Mouse (Mus musculus) stomach, embryonic 14.5 days (tissue): ENCODE measurements around the gene Cog5. TPM values are rescaled to one million over a fixed set of nuclear protein-coding genes. Genes with fewer than 3 reads are reported as not detected.

Experiments used
- ATAC-seq: fragments of 200-750 bp; cut with Nextera tagmentation; 2 replicates; pipeline ENCODE4 v1.8.0; 2017; ENCODE audit warnings: low read depth, moderate TSS enrichment; ENCODE audit not compliant: insufficient number of reproducible peaks, insufficient read depth, low FRiP score
- H3K27ac ChIP-seq: fragments of 300-500 bp; sonication (generic); 2 replicates; pipeline ENCODE4 v1.5.1; 2014; ENCODE audit warnings: mild to moderate bottlenecking, low read length, moderate library complexity, mixed read lengths
- H3K27me3 ChIP-seq: fragments of 300-500 bp; sonication (generic); 2 replicates; pipeline ENCODE4 v1.6.1; 2014; ENCODE audit warnings: low read length, control low read depth, mixed read lengths; ENCODE audit not compliant: control insufficient read depth, insufficient read depth
- H3K36me3 ChIP-seq: fragments of 300-500 bp; sonication (generic); 2 replicates; pipeline ENCODE4 v1.6.1; 2014; ENCODE audit warnings: mild to moderate bottlenecking, control low read depth, low read length, moderate library complexity, mixed read lengths; ENCODE audit not compliant: control insufficient read depth, insufficient read depth
- H3K4me1 ChIP-seq: fragments of 300-500 bp; sonication (generic); 2 replicates; pipeline ENCODE4 v1.6.1; 2014; ENCODE audit warnings: low read length, control low read depth, mixed read lengths; ENCODE audit not compliant: control insufficient read depth, insufficient read depth
- H3K4me2 ChIP-seq: fragments of 300-500 bp; sonication (generic); replicated peaks from 2 replicates; pipeline ENCODE4 v1.6.1; 2014; ENCODE audit warnings: low read depth, low read length, control low read depth
- H3K4me3 ChIP-seq: fragments of 300-500 bp; sonication (generic); 2 replicates; pipeline ENCODE4 v1.5.1; 2014; ENCODE audit warnings: low read depth, low read length, control low read depth
- H3K9ac ChIP-seq: fragments of 300-500 bp; sonication (generic); replicated peaks from 2 replicates; pipeline ENCODE4 v1.6.1; 2014; ENCODE audit warnings: low read depth, mild to moderate bottlenecking, control low read depth, low read length, moderate library complexity, mixed read lengths
- H3K9me3 ChIP-seq: fragments of 300-500 bp; sonication (generic); 2 replicates; pipeline ENCODE4 v1.6.1; 2016; ENCODE audit warnings: low read depth, low read length, control low read depth; ENCODE audit not compliant: control insufficient read depth
- WGBS: fragments of 180-500 bp; shearing (Covaris S2); extraction: QIAGEN DNeasy Blood & Tissue Kit; methylation state at CpG from one replicate; pipeline ENCODE4 v1.1.7; 2014; 5-methylcytosine and 5-hydroxymethylcytosine counted together
- polyA plus RNA-seq: library from polyadenylated mRNA; unstranded; fragments of >200 nt; fragmentation: Nextera tagmentation; extraction: Ambion mirVana; gene quantifications from 2 replicates; pipeline ENCODE4 v1.2.1, GENCODE M21; 2014

The Cog5 gene
- polyA plus RNA-seq, 1 experiment from 2014 or later = 41.6 TPM

DNA sequence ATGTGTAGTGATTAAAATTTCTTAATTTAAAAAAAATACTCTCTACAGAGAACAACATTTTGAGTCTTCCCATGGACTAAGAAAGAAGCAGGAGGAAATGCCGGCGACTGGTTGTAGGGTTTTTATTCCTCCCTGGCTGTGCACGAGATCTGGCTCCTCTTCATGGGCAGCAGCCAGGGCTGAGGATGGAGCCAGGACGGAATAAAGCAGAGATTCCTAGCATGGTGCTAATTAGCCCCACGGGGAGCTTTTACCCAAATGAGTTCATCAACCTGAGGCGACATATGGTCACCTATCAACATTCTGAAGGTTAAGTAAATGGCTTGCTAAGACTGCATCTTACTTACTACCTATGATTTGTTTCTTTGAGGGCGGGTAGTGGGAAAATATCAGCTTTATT lies 328.6 kb downstream of the Cog5 start:
- H3K4me2 ChIP-seq = no peak overlapping the region
- H3K4me3 ChIP-seq = no peak overlapping the region
- H3K27ac ChIP-seq = no peak overlapping the region
- no peaks in the 10 kb centered on the region for H3K27me3 ChIP-seq
- H3K36me3 ChIP-seq = no peaks in the 10 kb centered on the region
- no peaks in the 10 kb centered on the region for H3K4me1 ChIP-seq
- no peak for ATAC-seq
- no peak overlapping the region for H3K9ac ChIP-seq
- no peaks in the 10 kb centered on the region for H3K9me3 ChIP-seq
- WGBS = 61% methylated on average over 7 of the region's 7 CpGs

DNA sequence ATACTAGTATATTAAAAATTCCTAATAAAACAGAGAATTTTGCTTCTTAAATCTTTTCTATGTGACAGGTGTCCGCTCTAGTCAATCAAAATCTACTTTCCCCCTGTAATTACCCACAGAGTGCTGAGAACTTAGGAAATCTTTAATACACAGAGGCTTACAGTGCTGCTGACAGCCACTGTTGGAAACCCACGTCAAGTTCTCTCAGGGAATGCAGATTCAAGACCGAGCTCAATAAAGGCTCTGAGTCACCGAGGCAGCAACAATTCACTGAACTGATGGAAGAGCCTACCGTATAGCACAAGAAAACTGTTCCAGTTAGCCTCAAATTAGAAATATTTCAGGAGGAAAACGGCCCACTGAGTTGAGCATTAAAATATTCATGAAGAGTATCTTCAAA lies 329.1 kb downstream of the Cog5 start:
- no peak overlapping the region for H3K9ac ChIP-seq
- H3K4me2 ChIP-seq = no peak overlapping the region
- H3K4me1 ChIP-seq = no peaks in the 10 kb centered on the region
- H3K27me3 ChIP-seq = no peaks in the 10 kb centered on the region
- H3K9me3 ChIP-seq = no peaks in the 10 kb centered on the region
- no peak overlapping the region for H3K27ac ChIP-seq
- 81% methylated on average over 6 of the region's 6 CpGs for WGBS
- no peak overlapping the region for H3K4me3 ChIP-seq
- no peak for ATAC-seq
- H3K36me3 ChIP-seq = no peaks in the 10 kb centered on the region

DNA sequence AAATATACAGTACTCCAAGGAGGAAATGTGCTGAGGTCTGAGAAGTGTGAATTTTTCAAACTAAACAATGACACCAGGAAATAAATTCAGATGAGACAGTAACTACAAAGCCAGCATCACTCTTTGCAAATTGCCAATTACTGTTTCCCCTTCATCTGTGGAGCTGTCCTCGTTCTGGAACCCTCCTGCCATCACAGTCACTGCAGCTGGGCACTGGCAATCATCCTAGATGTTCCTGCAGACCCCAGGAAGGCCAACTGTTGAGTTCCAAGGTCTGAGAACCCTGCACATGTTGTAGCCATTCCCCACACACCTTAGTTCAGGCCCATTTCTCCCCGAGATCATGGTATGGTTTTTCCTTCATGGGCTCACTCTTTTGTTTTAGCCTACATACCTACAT lies 329.5 kb downstream of the Cog5 start:
- H3K27me3 ChIP-seq = no peaks in the 10 kb centered on the region
- H3K36me3 ChIP-seq = no peaks in the 10 kb centered on the region
- H3K4me1 ChIP-seq = no peaks in the 10 kb centered on the region
- H3K9ac ChIP-seq = no peak overlapping the region
- H3K4me2 ChIP-seq = no peak overlapping the region
- H3K4me3 ChIP-seq = no peak overlapping the region
- ATAC-seq = no peak
- no peaks in the 10 kb centered on the region for H3K9me3 ChIP-seq
- no peak overlapping the region for H3K27ac ChIP-seq
- WGBS = 43% methylated on average over 2 of the region's 2 CpGs

DNA sequence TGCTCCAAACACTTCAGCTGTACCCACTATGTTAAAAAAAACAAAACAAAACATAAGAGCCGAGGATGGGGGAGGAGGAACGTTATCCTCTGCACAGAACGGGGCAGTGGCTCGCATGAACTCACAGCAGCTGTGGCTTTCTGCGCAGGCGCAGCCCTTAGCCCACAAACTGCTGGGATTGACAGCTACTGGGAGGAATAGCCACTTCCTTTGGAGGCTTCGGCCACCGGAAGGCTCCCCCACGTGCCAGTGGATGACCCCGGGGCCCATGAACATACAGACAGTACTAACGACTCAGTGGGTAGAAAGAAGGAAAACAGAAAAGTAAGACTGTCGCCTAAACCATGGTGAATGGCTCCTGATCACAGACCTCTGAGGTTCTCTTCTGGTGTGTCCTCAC lies 330.0 kb downstream of the Cog5 start:
- 61% methylated on average over 12 of the region's 12 CpGs for WGBS
- Histone ChIP-seq H3K9me3 (no peaks in the 10 kb centered on the region), H3K4me1 (no peaks in the 10 kb centered on the region), H3K4me3 (no peak overlapping the region), H3K9ac (no peak overlapping the region), H3K36me3 (no peaks in the 10 kb centered on the region), H3K4me2 (no peak overlapping the region), H3K27ac (no peak overlapping the region), H3K27me3 (no peaks in the 10 kb centered on the region)
- ATAC-seq = no peak

DNA sequence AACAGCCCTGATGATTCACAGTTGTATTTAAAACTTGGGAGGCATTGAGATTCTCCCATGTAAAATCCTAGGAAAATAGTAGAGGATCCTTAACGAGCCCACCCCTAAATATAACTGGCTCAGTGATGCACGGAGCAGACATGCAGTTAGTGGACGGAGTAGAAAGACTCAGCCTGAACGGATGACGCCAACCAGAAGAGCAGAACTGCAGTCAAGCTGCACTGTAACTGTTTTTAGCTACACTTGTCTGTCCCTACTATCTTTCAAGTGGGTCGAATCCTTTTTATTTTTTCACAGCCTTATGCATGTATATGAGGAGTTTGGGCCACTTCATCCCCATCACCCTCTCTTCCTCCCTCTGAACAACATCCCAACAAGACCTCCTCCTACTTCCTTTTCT lies 331.1 kb downstream of the Cog5 start:
- no peaks in the 10 kb centered on the region for H3K36me3 ChIP-seq
- no peak overlapping the region for H3K27ac ChIP-seq
- no peaks in the 10 kb centered on the region for H3K27me3 ChIP-seq
- H3K4me1 ChIP-seq = no peaks in the 10 kb centered on the region
- no peaks in the 10 kb centered on the region for H3K9me3 ChIP-seq
- H3K9ac ChIP-seq = no peak overlapping the region
- 96% methylated on average over 6 of the region's 6 CpGs for WGBS
- no peak overlapping the region for H3K4me3 ChIP-seq
- no peak overlapping the region for H3K4me2 ChIP-seq
- ATAC-seq = no peak

DNA sequence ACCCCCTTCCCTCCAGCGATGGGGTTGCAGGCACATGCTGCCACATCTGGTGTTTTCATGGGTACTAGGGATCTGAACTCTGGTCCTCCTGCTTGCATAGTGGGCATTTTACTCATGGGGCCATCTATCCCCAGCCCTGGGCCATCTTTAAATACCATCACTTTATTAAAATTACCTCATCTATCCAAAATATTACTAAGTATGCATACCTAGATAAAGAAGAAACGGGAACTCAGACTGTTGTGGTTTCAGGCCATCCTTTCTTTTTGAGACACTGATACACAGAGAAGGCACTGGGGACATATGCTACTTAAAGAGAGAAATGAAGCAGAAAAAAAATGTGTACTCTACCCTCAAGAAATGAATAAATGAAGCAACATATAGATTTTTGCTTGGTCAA lies 331.8 kb downstream of the Cog5 start:
- no peaks in the 10 kb centered on the region for H3K27me3 ChIP-seq
- H3K27ac ChIP-seq = no peak overlapping the region
- H3K4me1 ChIP-seq = no peaks in the 10 kb centered on the region
- H3K36me3 ChIP-seq = no peaks in the 10 kb centered on the region
- no peak overlapping the region for H3K4me2 ChIP-seq
- no peak overlapping the region for H3K4me3 ChIP-seq
- no peak for ATAC-seq
- no peaks in the 10 kb centered on the region for H3K9me3 ChIP-seq
- no peak overlapping the region for H3K9ac ChIP-seq
- 88% methylated on average over 2 of the region's 2 CpGs for WGBS

Other genes with a start within 250 kb of the Cog5 start
- gene Cbll1, start 155.3 kb upstream of the Cog5 start, polyA plus RNA-seq = 18.8 and 22.1 TPM in 2 replicates
- gene Slc26a4, start 94.9 kb upstream of the Cog5 start, polyA plus RNA-seq = 0.52 and 0.53 TPM in 2 replicates
- gene Bcap29, start 20.2 kb upstream of the Cog5 start, polyA plus RNA-seq = 33.8 and 37.2 TPM in 2 replicates
- 10.7 and 18.3 TPM in 2 replicates for gene Dus4l, start within 50 bp of the Cog5 start, polyA plus RNA-seq
- gene Gpr22, start 59.1 kb downstream of the Cog5 start, polyA plus RNA-seq = 5.9 and 6.1 TPM in 2 replicates